Mouse (Mus musculus) olfactory bulb, adult 2 months (tissue): ENCODE measurements around the gene Lingo2.

Experiments
- CTCF ChIP-seq: fragments of 200-500 bp; IDR thresholded peaks from 2 replicates; pipeline ENCODE4 v1.5.1; 2012; ENCODE audit warnings: low read depth, mild to moderate bottlenecking, low read length, moderate library complexity; ENCODE audit not compliant: insufficient read depth
- POLR2A ChIP-seq: fragments of 200-500 bp; IDR thresholded peaks from 2 replicates; pipeline ENCODE4 v1.6.1; 2012; ENCODE audit warnings: mild to moderate bottlenecking, low read depth, low read length, moderate library complexity; ENCODE audit not compliant: insufficient read depth

GRCm38 (mm10) chr4:36540664-36541360 is 410.7 kb downstream of the Lingo2 start:
- TF ChIP-seq CTCF (no peak), POLR2A (no peak)
